Mouse (Mus musculus): Measurements from ENCODE around the gene Hoxa10. TPM values are rescaled to one million over a fixed set of nuclear protein-coding genes. Genes with fewer than 3 reads are reported as not detected.

Hoxa10 gene
- total and polyA plus RNA-seq, 2 experiments, result not detected

DNA sequence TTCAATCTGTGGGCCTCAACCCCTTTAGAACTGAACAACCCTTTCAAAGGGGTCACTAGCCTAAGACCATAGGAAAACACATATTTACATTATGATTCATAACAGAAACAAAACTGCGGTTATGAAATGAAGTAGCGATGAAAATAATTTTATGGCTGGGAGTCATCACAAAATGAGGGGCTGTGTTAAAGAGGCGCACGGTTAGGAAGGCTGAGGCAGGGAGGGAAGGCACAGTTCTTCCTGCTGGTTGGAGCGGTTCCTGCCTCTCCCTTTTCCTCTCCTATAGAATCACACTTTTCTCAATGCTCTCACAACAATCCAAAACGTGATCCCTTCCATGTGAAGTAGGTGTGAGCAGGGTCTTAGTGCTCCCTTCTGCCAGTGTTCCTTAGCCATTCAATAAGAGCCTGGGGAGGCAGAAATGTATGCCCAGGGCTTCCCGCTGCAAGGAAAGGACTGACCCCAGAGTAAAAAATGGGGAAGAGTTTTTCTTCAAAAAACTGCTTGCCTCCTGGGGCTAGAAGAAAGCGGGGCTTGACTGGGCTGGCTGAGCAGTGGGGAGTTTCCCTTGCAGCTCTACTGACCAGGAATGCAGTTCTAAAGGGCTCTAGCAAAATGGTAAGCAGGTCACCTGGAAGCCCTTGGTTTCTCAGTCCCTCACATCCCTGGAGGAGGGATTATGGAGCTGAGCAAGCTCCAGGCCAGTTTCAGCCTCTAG is 35.1 kb upstream of the Hoxa10 start:
- Histone ChIP-seq H3K27me3 (ENCODE audit: control insufficient read depth, insufficient read depth, low read length) (peaks cover 17% of the 10 kb centered on the region; the same call in 1 of the 2 replicates), H3K4me3 (ENCODE audit: insufficient read depth, low read depth, low read length) (no peak overlapping the region), H3K27ac (replicated peaks; ENCODE audit: insufficient read depth, low read depth, low read length) (no peak overlapping the region), H3K79me2 (ENCODE audit: control insufficient read depth, insufficient read depth, low read length) (no peaks in the 10 kb centered on the region), H3K4me1 (ENCODE audit: control insufficient read depth, insufficient read depth, low read length) (0 out of 2 replicates have a peak, but pooled peaks cover 3% of the 10 kb centered on the region), H3K36me3 (ENCODE audit: control insufficient read depth, insufficient read depth, low read length) (no peaks in the 10 kb centered on the region), H3K9ac (ENCODE audit: low read depth, low read length) (no peak overlapping the region)
- no peak for TF ChIP-seq POLR2A (IDR thresholded peaks at IDR 0.05; ENCODE audit: extremely low read depth, insufficient read depth, low read length)
- no peak for TF ChIP-seq CTCF (IDR thresholded peaks at IDR 0.05; ENCODE audit: low read depth, low read length)
- no peak for DNase-seq (ENCODE audit: extremely low read depth, low read depth, low spot score)
- WGBS, result 26% methylated on average over 8 of the region's 8 CpGs

GRCm38 (mm10) chr6:52274576-52274975 is 33.9 kb upstream of the Hoxa10 start:
- no peaks in the 10 kb centered on the region for H3K36me3 ChIP-seq (ENCODE audit: control insufficient read depth, insufficient read depth, low read length)
- 0 out of 2 replicates have a peak, but pooled peaks cover 4% of the 10 kb centered on the region for H3K4me1 ChIP-seq (ENCODE audit: control insufficient read depth, insufficient read depth, low read length)
- H3K27me3 ChIP-seq (ENCODE audit: control insufficient read depth, insufficient read depth, low read length), result peaks cover 22% of the 10 kb centered on the region; the same call in 1 of the 2 replicates
- 18% methylated on average over 11 of the region's 11 CpGs for WGBS
- H3K9ac ChIP-seq (ENCODE audit: low read depth, low read length), result no peak overlapping the region
- TF ChIP-seq CTCF (IDR thresholded peaks at IDR 0.05; ENCODE audit: low read depth, low read length) (no peak), POLR2A (IDR thresholded peaks at IDR 0.05; ENCODE audit: extremely low read depth, insufficient read depth, low read length) (no peak)
- no peak for DNase-seq (ENCODE audit: extremely low read depth, low read depth, low spot score)
- no peak overlapping the region for H3K4me3 ChIP-seq (ENCODE audit: insufficient read depth, low read depth, low read length)
- no peak overlapping the region for H3K27ac ChIP-seq (replicated peaks; ENCODE audit: insufficient read depth, low read depth, low read length)
- H3K79me2 ChIP-seq (ENCODE audit: control insufficient read depth, insufficient read depth, low read length), result no peaks in the 10 kb centered on the region

DNA sequence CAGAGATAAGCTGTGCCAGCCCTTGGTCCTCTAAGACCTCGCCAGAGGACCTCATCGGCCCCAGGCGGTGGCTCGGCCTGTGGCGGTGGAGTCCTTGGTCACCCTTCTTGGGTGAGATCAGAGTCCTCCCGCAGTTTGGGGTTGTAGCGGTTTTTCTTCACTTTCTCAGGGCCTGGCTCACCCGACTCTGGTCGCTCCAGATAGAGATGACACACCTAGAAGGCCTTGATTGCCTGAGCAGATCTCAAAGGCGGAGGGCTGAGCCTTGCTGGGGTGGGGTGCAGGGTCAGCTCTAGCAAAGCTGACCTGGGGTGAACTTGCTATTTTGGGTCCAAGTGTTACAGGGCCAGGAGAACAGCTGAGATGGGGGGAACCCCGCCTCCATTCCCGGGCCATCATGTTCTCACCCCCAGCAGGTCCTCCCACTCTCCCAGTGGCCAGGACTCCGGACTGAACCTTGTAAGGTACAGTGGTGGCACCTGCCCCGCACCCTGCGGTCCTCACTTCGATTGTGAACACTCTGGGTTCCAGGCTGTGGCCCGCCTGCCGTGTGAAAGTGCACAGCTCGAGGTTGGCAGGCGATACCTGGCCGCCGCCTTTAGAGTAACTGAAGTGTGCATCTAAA is 33.1 kb upstream of the Hoxa10 start:
- Histone ChIP-seq H3K4me1 (ENCODE audit: control insufficient read depth, insufficient read depth, low read length) (0 out of 2 replicates have a peak, but pooled peaks cover 4% of the 10 kb centered on the region), H3K4me3 (ENCODE audit: insufficient read depth, low read depth, low read length) (no peak overlapping the region), H3K79me2 (ENCODE audit: control insufficient read depth, insufficient read depth, low read length) (no peaks in the 10 kb centered on the region), H3K27ac (replicated peaks; ENCODE audit: insufficient read depth, low read depth, low read length) (no peak overlapping the region), H3K27me3 (ENCODE audit: control insufficient read depth, insufficient read depth, low read length) (peaks cover 24% of the 10 kb centered on the region; the same call in 1 of the 2 replicates), H3K9ac (ENCODE audit: low read depth, low read length) (no peak overlapping the region), H3K36me3 (ENCODE audit: control insufficient read depth, insufficient read depth, low read length) (no peaks in the 10 kb centered on the region)
- DNase-seq (ENCODE audit: extremely low read depth, low read depth, low spot score), result no peak
- no peak for TF ChIP-seq POLR2A (IDR thresholded peaks at IDR 0.05; ENCODE audit: extremely low read depth, insufficient read depth, low read length)
- no peak for TF ChIP-seq CTCF (IDR thresholded peaks at IDR 0.05; ENCODE audit: low read depth, low read length)
- 11% methylated on average over 22 of the region's 22 CpGs for WGBS

GRCm38 (mm10) chr6:52272766-52273655 is 32.4 kb upstream of the Hoxa10 start:
- no peak for DNase-seq (ENCODE audit: extremely low read depth, low read depth, low spot score)
- Histone ChIP-seq H3K27me3 (ENCODE audit: control insufficient read depth, insufficient read depth, low read length) (peaks cover 27% of the 10 kb centered on the region; the same call in 1 of the 2 replicates), H3K27ac (replicated peaks; ENCODE audit: insufficient read depth, low read depth, low read length) (no peak overlapping the region), H3K9ac (ENCODE audit: low read depth, low read length) (no peak overlapping the region), H3K4me3 (ENCODE audit: insufficient read depth, low read depth, low read length) (no peak overlapping the region), H3K36me3 (ENCODE audit: control insufficient read depth, insufficient read depth, low read length) (no peaks in the 10 kb centered on the region), H3K4me1 (ENCODE audit: control insufficient read depth, insufficient read depth, low read length) (0 out of 2 replicates have a peak, but pooled peaks cover 4% of the 10 kb centered on the region), H3K79me2 (ENCODE audit: control insufficient read depth, insufficient read depth, low read length) (no peaks in the 10 kb centered on the region)
- 30% methylated on average over 22 of the region's 22 CpGs for WGBS
- TF ChIP-seq POLR2A (IDR thresholded peaks at IDR 0.05; ENCODE audit: extremely low read depth, insufficient read depth, low read length) (no peak), CTCF (IDR thresholded peaks at IDR 0.05; ENCODE audit: low read depth, low read length) (no peak)

DNA sequence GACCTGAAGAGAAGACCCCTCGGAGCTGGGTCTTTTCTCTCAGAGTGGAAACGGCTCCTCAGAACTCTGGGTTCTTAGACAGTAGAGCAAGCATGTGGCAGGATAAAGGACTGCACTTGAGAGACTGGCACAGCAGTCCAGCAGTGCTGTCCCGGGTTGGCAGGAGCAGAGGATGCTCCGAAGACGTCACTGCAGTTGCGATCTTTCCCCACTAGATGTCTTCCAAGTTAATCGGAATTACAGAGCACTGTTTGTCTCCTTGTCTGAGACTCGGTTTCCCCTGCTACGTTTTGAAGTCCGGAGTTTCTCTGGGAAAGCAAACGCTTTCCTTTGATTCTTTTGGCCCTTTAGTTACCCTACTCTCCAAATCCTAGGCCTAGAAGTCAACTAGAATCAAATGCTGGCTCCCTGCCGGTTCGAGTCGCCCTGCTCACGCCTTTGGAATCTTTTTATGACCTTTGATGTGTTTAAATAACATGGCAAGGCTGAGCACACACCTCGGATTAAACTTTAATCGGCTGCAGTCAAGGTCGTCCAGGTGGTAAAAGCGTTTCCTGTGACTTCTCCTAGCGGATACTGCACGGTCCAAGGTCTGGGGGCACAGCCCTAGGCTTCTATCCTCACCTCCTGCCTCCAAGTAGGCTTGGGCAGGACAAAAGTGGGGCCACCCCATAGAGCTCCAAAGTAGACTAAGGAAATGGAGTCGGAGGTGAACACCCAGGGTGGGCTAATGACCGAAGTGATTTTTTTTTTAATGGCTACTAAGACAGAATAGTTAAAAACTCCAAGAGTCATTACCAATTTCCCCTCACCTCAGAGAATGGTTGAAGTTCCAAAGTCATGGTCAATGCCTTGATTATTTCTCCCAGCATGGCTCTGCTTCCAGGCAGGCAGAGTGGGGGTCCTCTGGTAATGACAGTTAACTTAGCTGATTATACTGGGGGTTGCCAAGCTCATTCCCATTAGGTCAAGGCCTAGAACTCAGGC is 30.1 kb upstream of the Hoxa10 start:
- Histone ChIP-seq H3K79me2 (ENCODE audit: control insufficient read depth, insufficient read depth, low read length) (no peaks in the 10 kb centered on the region), H3K36me3 (ENCODE audit: control insufficient read depth, insufficient read depth, low read length) (no peaks in the 10 kb centered on the region), H3K4me1 (ENCODE audit: control insufficient read depth, insufficient read depth, low read length) (0 out of 2 replicates have a peak, but pooled peaks cover 4% of the 10 kb centered on the region), H3K9ac (ENCODE audit: low read depth, low read length) (no peak overlapping the region), H3K27ac (replicated peaks; ENCODE audit: insufficient read depth, low read depth, low read length) (no peak overlapping the region), H3K27me3 (ENCODE audit: control insufficient read depth, insufficient read depth, low read length) (peaks cover 35% of the 10 kb centered on the region), H3K4me3 (ENCODE audit: insufficient read depth, low read depth, low read length) (no peak overlapping the region)
- TF ChIP-seq POLR2A (IDR thresholded peaks at IDR 0.05; ENCODE audit: extremely low read depth, insufficient read depth, low read length) (no peak), CTCF (IDR thresholded peaks at IDR 0.05; ENCODE audit: low read depth, low read length) (peak; percentile 74)
- WGBS, result 10% methylated on average over 23 of the region's 23 CpGs
- peak; percentile 66 for DNase-seq (ENCODE audit: extremely low read depth, low read depth, low spot score)
